Mouse (Mus musculus): ENCODE data around the gene U2af2. TPM values are rescaled to one million over a fixed set of nuclear protein-coding genes. Genes with fewer than 3 reads are reported as not detected.
A peak's percentile ranks its signal among the peaks of the same experiment; 100 is the strongest.

The U2af2 gene
- polyA plus RNA-seq, 1 experiment from 2014 or later = 153 TPM

DNA sequence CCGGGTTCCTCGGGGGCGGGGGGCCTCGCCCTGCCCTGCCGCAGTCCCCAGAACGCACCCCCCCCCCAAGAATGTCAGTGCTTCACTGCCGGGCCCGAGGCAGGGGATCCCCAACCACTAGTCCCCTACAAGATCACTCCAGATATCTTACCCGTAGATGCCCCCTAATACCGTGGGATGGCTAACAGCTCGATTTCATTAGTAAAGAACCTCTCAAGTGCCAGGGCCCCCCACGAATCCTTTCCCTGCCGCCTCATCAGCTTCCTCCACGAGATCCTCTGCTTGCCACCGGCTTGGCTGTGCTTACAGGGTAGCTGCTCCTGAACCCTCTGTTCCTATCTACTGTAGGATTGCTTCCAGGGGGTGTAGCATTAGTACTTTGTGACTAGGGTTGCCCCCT, 41.3 kb upstream of the U2af2 start:
- no peak for ATAC-seq (ENCODE audit: low FRiP score, low read depth)
- Histone ChIP-seq H3K9ac (peak overlapping the region; percentile 97), H3K4me1 (peaks cover 21% of the 10 kb centered on the region), H3K9me3 (no peaks in the 10 kb centered on the region), H3K4me2 (replicated peaks) (peak overlapping the region; percentile 91), H3K4me3 (peak overlapping the region; percentile 85), H3K27ac (peak overlapping the region; percentile 97), H3K27me3 (no peaks in the 10 kb centered on the region), H3K36me3 (peaks cover 57% of the 10 kb centered on the region)
- 0% methylated on average over 10 of the region's 15 CpGs for WGBS

DNA sequence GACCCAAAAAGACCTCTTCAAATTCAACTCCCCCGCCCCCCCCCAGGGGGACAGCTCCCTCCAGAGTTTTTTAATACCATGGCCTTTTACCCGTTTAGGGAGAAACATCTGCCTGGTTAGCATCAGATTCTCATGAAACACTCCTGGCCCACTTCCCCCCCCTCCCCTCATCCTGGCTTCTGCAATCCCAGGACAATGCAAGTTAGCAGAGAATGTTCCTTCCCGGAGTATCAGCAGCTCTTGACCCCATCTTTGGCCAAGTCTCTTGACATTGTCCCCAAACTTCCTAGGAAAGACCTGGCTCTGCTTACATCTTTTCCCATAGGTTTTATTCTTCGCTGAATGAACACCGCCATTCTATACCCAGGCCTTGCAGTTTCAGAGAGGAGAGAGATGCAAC, 40.7 kb upstream of the U2af2 start:
- H3K4me1 ChIP-seq = peaks cover 17% of the 10 kb centered on the region
- peak overlapping the region; percentile 97 for H3K9ac ChIP-seq
- peak overlapping the region; percentile 97 for H3K27ac ChIP-seq
- no peaks in the 10 kb centered on the region for H3K27me3 ChIP-seq
- H3K4me2 ChIP-seq (replicated peaks) = peak overlapping the region; percentile 91
- no peaks in the 10 kb centered on the region for H3K9me3 ChIP-seq
- ATAC-seq (ENCODE audit: low FRiP score, low read depth) = no peak
- peaks cover 62% of the 10 kb centered on the region for H3K36me3 ChIP-seq
- peak overlapping the region; percentile 85 for H3K4me3 ChIP-seq
- 46% methylated on average over 5 of the region's 5 CpGs for WGBS

DNA sequence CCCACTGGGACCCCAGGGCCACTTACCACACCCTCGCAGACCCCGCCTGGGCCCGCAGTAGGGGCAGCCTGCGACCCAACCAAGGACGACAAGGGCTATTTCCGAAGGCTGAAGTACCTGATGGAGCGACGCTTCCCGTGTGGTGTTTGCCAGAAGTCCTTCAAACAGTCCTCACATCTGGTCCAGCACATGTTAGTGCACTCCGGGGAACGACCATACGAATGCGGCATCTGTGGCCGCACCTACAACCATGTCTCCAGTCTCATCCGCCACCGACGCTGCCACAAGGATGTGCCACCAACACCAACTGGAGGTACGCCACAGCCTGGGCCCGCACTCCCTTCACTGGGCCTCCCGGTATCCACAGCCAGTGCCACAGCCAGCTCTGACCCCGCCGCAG, 32.4 kb upstream of the U2af2 start:
- Histone ChIP-seq H3K27me3 (no peaks in the 10 kb centered on the region), H3K9ac (no peak overlapping the region), H3K27ac (no peak overlapping the region), H3K4me1 (no peaks in the 10 kb centered on the region), H3K4me2 (replicated peaks) (no peak overlapping the region), H3K4me3 (no peak overlapping the region), H3K36me3 (peaks cover 98% of the 10 kb centered on the region), H3K9me3 (peaks cover 55% of the 10 kb centered on the region)
- 94% methylated on average over 22 of the region's 22 CpGs for WGBS
- no peak for ATAC-seq (ENCODE audit: low FRiP score, low read depth)

DNA sequence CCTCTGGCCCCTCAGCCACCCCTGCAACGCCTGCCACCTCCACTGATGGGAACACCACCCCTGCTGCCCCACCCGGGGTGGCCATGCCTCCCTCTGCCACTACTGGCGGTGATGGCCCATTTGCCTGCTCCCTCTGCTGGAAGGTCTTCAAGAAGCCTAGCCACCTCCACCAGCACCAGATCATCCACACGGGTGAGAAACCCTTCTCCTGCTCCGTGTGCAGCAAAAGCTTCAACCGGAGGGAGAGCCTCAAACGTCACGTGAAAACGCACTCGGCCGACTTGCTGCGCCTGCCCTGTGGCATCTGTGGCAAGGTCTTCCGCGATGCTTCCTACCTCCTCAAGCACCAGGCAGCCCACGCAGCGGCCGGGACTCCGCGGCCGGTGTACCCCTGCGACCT, 32.0 kb upstream of the U2af2 start:
- Histone ChIP-seq H3K4me3 (no peak overlapping the region), H3K9me3 (peaks cover 55% of the 10 kb centered on the region), H3K27me3 (no peaks in the 10 kb centered on the region), H3K9ac (no peak overlapping the region), H3K27ac (no peak overlapping the region), H3K4me1 (no peaks in the 10 kb centered on the region), H3K4me2 (replicated peaks) (no peak overlapping the region), H3K36me3 (peaks cover 98% of the 10 kb centered on the region)
- 90% methylated on average over 21 of the region's 21 CpGs for WGBS
- ATAC-seq (ENCODE audit: low FRiP score, low read depth) = no peak

DNA sequence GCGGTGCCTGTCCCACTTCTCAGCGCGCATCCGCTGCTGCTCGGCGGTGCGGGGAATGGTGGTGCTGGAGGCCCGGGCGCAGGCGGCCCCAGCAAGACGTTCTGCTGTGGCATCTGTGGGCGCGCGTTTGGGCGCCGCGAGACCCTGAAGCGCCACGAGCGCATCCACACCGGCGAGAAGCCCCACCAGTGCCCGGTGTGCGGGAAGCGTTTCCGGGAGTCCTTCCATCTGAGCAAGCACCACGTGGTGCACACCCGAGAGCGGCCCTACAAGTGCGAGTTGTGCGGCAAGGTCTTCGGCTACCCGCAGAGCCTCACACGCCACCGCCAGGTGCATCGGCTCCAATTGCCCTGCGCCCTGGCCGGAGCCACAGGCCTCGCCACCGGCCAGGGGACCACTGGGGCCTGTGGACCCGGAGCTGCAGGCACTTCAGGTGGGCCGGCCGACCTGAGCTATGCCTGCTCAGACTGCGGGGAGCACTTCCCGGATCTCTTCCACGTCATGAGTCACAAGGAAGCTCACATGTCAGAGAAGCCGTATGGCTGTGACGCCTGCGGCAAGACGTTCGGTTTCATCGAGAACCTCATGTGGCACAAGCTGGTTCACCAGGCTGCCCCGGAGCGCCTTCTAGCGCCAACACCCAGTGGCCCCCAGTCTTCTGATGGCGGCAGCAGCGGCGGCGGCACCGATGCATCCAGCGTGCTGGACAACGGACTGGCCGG, 31.2 kb upstream of the U2af2 start:
- no peaks in the 10 kb centered on the region for H3K27me3 ChIP-seq
- H3K27ac ChIP-seq = no peak overlapping the region
- no peak overlapping the region for H3K9ac ChIP-seq
- ATAC-seq (ENCODE audit: low FRiP score, low read depth) = no peak
- 0 out of 2 replicates have a peak overlapping the region, but pooled peaks have one; percentile 3 for H3K4me3 ChIP-seq
- H3K4me2 ChIP-seq (replicated peaks) = no peak overlapping the region
- H3K4me1 ChIP-seq = no peaks in the 10 kb centered on the region
- peaks cover 59% of the 10 kb centered on the region for H3K9me3 ChIP-seq
- 85% methylated on average over 63 of the region's 63 CpGs for WGBS
- H3K36me3 ChIP-seq = peaks cover 98% of the 10 kb centered on the region

DNA sequence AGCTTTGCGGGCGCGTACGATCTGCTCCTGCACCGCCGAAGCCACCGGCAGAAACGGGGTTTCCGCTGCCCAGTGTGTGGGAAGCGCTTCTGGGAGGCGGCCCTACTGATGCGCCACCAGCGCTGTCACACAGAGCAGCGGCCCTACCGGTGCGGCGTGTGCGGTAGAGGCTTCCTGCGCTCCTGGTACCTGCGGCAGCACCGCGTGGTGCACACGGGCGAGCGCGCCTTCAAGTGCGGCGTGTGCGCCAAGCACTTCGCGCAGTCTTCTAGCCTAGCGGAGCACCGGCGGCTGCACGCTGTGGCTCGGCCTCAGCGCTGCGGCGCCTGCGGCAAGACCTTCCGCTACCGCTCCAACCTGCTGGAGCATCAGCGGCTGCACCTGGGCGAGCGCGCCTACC, 30.4 kb upstream of the U2af2 start:
- Histone ChIP-seq H3K9me3 (peaks cover 66% of the 10 kb centered on the region), H3K27me3 (no peaks in the 10 kb centered on the region), H3K27ac (no peak overlapping the region), H3K36me3 (peaks cover 98% of the 10 kb centered on the region), H3K4me1 (no peaks in the 10 kb centered on the region), H3K9ac (no peak overlapping the region), H3K4me2 (replicated peaks) (no peak overlapping the region), H3K4me3 (no peak overlapping the region)
- 81% methylated on average over 43 of the region's 46 CpGs for WGBS
- ATAC-seq (ENCODE audit: low FRiP score, low read depth) = no peak

DNA sequence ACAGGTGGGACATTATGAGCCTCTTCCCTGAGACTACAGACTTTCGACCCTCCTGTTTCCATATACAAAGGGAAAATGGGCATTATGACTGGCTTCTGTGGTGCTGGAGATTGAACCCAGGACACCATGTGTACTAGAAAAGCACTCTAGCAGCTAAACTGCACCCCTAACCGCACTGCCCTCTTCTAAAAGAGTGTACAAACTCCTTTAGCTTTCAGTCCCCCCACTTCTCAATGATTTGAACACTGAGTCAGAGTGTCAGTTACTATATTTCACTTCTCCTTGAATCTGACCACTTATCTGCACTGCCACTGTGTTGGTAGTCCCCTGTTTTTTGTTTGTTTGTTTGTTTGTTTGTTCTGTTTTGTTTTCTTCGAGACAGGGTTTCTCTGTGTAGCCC, 28.1 kb upstream of the U2af2 start, which contains the start of gene 4632433K11Rik:
TSS of gene 4632433K11Rik (plus strand) at position 301 of the 400 bp plus-strand sequence.
- Histone ChIP-seq H3K36me3 (peaks cover 83% of the 10 kb centered on the region), H3K27me3 (no peaks in the 10 kb centered on the region), H3K9ac (no peak within 1 kb of the TSS), H3K27ac (0 out of 2 replicates have a peak within 1 kb of the TSS, but pooled peaks have one; percentile 1), H3K9me3 (peaks cover 67% of the 10 kb centered on the region), H3K4me3 (no peak within 1 kb of the TSS), H3K4me2 (replicated peaks) (no peak within 1 kb of the TSS), H3K4me1 (no peaks in the 10 kb centered on the region)
- 95% methylated on average over 3 of the region's 3 CpGs for WGBS
- no peak for ATAC-seq (ENCODE audit: low FRiP score, low read depth)

DNA sequence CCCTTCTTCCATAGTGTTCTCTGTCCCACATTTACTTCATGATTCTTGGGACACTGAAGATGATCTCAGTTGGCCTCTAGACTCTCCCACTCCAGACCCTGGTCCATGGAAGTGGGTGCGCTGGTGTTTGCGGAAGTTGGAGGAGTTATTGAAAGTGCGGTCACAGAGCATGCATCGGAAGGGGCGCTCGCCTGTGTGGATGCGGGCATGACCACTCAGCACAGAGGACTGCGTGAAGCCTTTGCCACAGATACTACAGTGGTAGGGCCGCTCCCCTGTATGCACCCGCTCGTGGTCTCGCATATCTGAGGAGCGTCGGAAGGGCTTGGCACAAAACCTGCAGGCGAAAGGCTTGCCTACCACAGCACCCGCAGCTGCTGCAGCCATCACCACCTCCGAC, 26.3 kb upstream of the U2af2 start:
- 95% methylated on average over 17 of the region's 17 CpGs for WGBS
- no peaks in the 10 kb centered on the region for H3K27me3 ChIP-seq
- no peak overlapping the region for H3K4me2 ChIP-seq (replicated peaks)
- peaks cover 49% of the 10 kb centered on the region for H3K9me3 ChIP-seq
- 0 out of 2 replicates have a peak, but pooled peaks cover 2% of the 10 kb centered on the region for H3K4me1 ChIP-seq
- H3K4me3 ChIP-seq = no peak overlapping the region
- no peak overlapping the region for H3K9ac ChIP-seq
- H3K27ac ChIP-seq = no peak overlapping the region
- H3K36me3 ChIP-seq = peaks cover 68% of the 10 kb centered on the region
- ATAC-seq (ENCODE audit: low FRiP score, low read depth) = no peak

DNA sequence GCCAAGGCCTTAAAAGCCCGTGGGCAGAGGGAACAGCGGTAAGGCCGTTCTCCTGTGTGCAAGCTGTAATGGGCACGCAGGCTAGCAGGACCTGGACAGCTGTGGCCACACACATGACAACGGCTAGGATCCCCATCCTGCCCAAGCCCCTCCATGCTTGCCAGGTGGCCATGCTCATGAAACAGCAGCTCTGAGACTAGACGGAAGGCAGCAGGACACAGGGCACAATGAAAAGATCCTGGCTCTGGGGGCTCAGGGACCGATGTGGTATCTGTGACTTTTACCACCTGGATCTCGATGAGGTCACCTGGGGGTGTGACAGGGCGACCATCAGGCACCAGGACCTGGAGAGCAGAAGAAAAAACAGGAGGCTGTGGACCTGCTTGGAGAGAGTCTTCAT, 25.8 kb upstream of the U2af2 start:
- ATAC-seq (ENCODE audit: low FRiP score, low read depth) = no peak
- 93% methylated on average over 9 of the region's 9 CpGs for WGBS
- no peak overlapping the region for H3K9ac ChIP-seq
- H3K9me3 ChIP-seq = peaks cover 44% of the 10 kb centered on the region
- no peak overlapping the region for H3K4me3 ChIP-seq
- H3K4me2 ChIP-seq (replicated peaks) = no peak overlapping the region
- H3K27ac ChIP-seq = no peak overlapping the region
- H3K36me3 ChIP-seq = peaks cover 65% of the 10 kb centered on the region
- H3K27me3 ChIP-seq = no peaks in the 10 kb centered on the region
- 0 out of 2 replicates have a peak, but pooled peaks cover 2% of the 10 kb centered on the region for H3K4me1 ChIP-seq

DNA sequence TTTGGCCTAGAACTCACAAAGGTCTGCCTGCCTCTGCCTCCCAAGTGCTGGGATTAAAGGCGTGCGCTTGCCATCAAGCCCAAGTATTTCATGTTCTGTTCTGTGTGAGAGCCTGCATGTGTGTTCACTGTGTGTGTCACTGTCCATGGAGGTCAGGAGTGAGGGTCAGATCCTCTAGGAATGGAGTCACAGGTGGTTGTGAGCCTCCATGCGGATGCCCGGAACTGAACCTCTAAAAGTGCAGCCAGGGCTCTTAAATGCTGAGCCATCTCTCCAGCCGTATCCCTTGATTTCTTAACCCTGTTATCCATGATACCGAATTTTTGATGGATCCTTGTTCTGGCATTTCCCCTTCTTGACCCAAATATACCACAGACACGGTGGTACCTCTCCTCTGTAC, 24.9 kb upstream of the U2af2 start:
- no peak overlapping the region for H3K4me2 ChIP-seq (replicated peaks)

DNA sequence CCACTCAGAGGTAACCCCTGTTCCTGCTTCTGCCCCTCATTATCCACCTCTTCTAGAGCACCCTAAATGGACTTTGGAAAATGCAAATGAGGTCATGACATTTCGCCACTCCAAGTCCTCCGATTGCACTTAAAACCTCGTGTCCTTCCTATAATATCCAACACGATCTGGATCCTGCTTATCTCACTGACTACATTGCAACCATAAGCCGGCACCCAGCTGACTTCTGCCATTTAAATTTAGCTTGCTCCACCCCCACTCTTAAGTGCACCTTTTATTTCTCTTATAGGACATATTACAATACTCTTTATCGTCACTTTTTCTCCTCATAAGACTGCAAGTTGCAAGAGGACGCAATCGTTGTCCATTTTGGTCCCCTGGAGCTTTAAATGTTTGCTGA, 24.5 kb upstream of the U2af2 start:
- 91% methylated on average over 8 of the region's 8 CpGs for WGBS
- H3K4me3 ChIP-seq = peak overlapping the region; percentile 58
- peak overlapping the region; percentile 92 for H3K27ac ChIP-seq
- no peaks in the 10 kb centered on the region for H3K27me3 ChIP-seq
- H3K9ac ChIP-seq = peak overlapping the region; percentile 75; the same call in 1 of the 2 replicates
- ATAC-seq (ENCODE audit: low FRiP score, low read depth) = no peak
- peak overlapping the region; percentile 65 for H3K4me2 ChIP-seq (replicated peaks)
- H3K9me3 ChIP-seq = peaks cover 31% of the 10 kb centered on the region
- 0 out of 2 replicates have a peak, but pooled peaks cover 2% of the 10 kb centered on the region for H3K4me1 ChIP-seq
- peaks cover 58% of the 10 kb centered on the region for H3K36me3 ChIP-seq

More for the DNA sequence above, 24.9 kb upstream of the U2af2 start:
- no peak overlapping the region for H3K4me3 ChIP-seq
- H3K9me3 ChIP-seq = peaks cover 35% of the 10 kb centered on the region
- H3K27ac ChIP-seq = no peak overlapping the region
- 0 out of 2 replicates have a peak, but pooled peaks cover 2% of the 10 kb centered on the region for H3K4me1 ChIP-seq
- H3K27me3 ChIP-seq = no peaks in the 10 kb centered on the region
- peaks cover 62% of the 10 kb centered on the region for H3K36me3 ChIP-seq
- no peak overlapping the region for H3K9ac ChIP-seq
- ATAC-seq (ENCODE audit: low FRiP score, low read depth) = no peak
- WGBS = 93% methylated on average over 7 of the region's 7 CpGs

DNA sequence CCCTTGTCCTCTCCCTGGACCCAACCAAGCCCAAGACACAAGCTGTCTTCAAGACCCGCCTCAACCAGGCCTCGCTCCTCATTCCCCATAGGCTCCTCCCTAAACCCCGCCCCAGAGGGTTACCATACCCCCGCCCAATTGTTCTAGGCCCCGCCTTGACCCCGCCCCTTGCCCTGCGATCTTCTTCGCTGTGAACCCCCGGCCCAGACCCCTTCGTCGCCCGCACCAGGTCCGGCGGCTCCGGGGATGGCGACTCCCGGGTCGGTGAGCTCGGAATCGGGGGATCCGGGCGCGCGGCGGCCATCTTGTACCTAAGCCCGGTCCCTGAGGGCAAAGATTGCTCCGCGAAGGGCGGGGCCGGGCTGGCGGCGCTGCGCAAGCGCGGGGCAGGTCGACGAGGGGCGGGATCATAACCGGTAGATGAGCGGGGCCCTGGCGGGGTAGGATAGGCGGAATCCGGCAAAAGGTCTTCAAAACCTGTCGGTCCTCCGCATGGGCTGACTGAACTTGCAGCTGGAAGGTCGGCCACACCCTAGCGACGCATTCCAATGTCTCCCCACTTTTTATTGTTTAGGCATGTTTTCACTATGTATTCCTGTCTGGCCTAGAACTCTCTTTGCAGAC, 23.7 kb upstream of the U2af2 start, which contains the start of gene Zfp784:
TSS of gene Zfp784 (minus strand) at position 338 of the 624 bp plus-strand sequence.
- Histone ChIP-seq H3K27me3 (no peaks in the 10 kb centered on the region), H3K4me1 (0 out of 2 replicates have a peak, but pooled peaks cover 2% of the 10 kb centered on the region), H3K4me3 (peak within 1 kb of the TSS; percentile 58), H3K36me3 (peaks cover 50% of the 10 kb centered on the region), H3K4me2 (replicated peaks) (peak within 1 kb of the TSS; percentile 65), H3K27ac (peak within 1 kb of the TSS; percentile 92), H3K9me3 (peaks cover 23% of the 10 kb centered on the region), H3K9ac (peak within 1 kb of the TSS; percentile 75)
- ATAC-seq (ENCODE audit: low FRiP score, low read depth) = peak; percentile 96
- 1% methylated on average over 47 of the region's 48 CpGs for WGBS

All from limb, embryonic 13.5 days (tissue).